Mouse (Mus musculus) left cerebral cortex, adult 9 months (tissue): ENCODE results near the gene Dennd4b.
A peak's percentile ranks its signal among the peaks of the same experiment; 100 is the strongest.
"Not testable (repeated sequence)": the region's sequence is repeated elsewhere in the genome, so short reads cannot be mapped to it uniquely, and the experiment has no call there.

Source experiments
- DNase-seq, 2 experiments: peaks; one replicate each; pipeline ENCODE4 v3.0.0; 2022; ENCODE audit warnings: low spot score in 2 of 2

Gene Dennd4b

DNA sequence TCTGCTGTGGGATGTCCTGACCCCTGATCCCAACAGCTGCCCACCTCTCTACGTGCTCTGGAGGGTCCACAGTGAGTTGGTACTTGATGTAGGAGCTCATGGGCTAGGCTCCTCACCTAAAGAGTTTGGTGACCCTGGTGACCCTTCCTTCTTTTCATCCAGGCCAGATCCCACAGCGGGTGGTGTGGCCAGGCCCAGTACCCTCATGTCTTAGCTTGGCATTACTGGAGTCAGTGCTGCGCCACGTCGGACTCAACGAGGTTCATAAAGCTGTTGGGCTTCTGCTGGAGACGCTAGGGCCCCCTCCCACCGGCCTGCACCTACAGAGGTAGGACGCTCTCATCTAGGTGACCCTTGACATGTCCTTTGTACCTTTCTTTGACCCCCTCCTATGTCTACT is 14.2 kb downstream of the Dennd4b start:
- DNase-seq: no peak

- no peak for DNase-seq
Observed at GRCm38 (mm10) chr3:90279743-90280142, 14.8 kb downstream of the Dennd4b start.

- peak in 1 of 2 experiments; percentile 38 for DNase-seq
Observed at GRCm38 (mm10) chr3:90280708-90281107, 15.7 kb downstream of the Dennd4b start.

GRCm38 (mm10) chr3:90284150-90284549 is 19.2 kb downstream of the Dennd4b start:
- no peak for DNase-seq

DNA sequence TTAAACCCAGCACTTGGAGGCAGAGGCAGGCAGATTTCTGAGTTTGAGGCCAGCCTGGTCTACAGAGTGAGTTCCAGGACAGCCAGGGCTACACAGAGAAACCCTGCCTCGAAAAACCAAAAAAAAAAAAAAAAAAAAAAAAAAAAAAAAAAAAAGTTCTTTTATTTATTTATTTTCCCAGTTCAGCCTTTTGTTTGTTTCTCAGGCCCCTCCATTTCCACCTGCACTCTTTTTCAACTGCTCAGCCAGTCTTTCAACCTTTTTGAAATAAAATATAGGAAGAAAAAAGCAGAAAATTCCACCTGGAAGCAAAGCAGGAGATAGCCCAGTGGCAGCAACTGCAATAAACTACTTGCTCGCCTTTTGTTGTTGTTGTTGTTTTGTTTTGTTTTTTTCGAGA is 24.4 kb downstream of the Dennd4b start:
- not testable (repeated sequence) for DNase-seq

GRCm38 (mm10) chr3:90290602-90291001 is 25.6 kb downstream of the Dennd4b start:
- DNase-seq: no peak

GRCm38 (mm10) chr3:90291982-90292344 is 27.0 kb downstream of the Dennd4b start:
- no peak for DNase-seq

- DNase-seq: peak; percentile 100
Observed at GRCm38 (mm10) chr3:90292345-90293275, 27.6 kb downstream of the Dennd4b start, which contains the start of gene Gatad2b. Gene Gatad2b (plus strand): TSS chr3:90293178.

DNA sequence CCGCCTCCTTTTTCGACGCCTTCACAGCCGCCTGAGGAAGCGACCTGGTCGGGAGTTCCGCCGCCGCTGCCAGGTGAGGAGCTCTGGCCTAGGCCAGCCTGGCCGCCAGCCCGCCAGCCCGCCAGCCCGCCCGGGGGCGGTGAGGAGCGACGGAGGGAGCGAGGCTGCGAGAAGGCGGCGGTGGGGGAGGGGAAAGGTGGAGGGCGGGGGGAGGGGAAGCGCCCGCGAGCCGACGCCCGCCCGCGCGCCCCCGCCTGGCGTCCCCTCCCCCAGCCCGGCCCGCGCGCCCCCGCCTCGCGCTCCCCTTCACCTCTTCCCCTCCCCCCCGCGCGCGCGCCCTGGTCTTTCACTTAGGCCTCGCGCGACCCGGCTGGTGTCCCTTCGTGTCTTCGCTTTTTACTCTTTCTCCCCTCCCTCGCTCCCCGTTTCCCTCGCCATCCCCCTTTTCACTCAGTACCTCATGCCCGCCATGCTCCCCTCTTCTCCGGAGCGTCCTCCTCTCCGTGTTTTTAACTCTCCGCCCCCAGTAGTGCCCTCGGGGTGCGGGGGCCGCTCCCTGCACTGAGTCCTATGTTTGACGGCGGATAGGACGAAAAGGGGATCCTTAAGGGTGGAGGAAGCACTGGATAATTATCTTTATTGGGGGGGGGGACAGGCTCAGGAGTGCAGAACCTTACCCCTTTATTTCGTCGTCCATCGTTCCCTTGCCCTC is 28.5 kb downstream of the Dennd4b start:
- peak in 1 of 2 experiments; percentile 24 for DNase-seq

DNA sequence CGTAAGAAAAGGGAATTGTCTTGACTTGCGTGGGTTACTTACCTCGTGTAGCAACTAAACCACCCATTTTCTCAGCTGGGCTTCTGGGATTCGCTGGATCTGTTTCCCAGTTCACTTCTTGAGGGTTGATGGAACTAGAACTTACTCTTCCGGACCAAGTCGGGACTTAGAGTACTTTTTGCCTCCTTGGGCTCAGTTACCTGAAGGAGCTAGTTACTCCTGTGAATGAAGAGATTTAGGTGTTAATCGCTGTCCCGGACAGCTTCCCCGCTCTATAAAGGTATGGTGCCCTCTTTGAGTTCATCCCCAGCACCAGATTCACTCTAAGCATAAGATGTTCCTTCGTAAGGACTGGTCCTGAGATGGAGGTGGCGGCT is 29.1 kb downstream of the Dennd4b start:
- DNase-seq: no peak

- no peak for DNase-seq
Observed at GRCm38 (mm10) chr3:90294651-90295050, 29.7 kb downstream of the Dennd4b start.

- no peak for DNase-seq
Observed at GRCm38 (mm10) chr3:90305801-90306200, 40.8 kb downstream of the Dennd4b start.

DNA sequence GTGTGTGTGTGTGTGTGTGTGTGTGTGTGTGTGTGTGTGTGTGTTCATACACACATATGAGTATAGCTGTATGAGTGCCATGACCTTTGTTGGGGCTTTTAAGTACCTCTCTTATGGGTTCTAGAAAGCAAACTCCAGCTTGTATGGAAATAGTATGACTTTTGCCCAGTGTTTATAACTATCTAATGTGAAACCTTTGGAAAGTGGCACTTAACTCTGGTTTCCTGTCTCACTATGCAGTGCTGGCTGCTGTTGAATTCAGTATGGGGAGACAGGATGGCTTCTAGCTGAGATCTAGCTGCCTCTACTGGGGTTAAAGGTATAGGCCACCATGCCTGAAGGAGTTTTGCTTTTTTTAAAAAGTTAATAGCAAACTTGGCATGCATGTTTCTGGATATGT is 44.6 kb downstream of the Dennd4b start:
- DNase-seq: no peak

DNA sequence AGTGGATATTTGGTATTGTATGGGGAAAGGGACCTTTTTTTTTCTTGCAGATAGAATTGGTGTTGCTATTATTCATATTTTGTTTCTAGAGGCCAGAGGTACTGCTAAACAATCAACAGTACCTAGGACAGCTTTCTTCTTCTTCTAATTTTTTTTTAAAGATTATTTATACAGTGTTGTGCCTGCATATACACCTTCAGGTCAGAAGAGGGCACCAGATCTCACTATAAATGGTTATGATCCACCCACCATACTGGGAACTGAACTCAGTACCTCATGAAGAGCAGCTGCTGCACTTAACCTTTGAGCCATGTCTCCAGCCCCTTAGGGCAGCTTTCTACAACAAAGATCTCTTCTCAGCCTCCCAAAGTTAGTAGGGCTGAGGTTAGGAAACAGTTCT is 48.4 kb downstream of the Dennd4b start:
- DNase-seq: no peak

- no peak for DNase-seq
Observed at GRCm38 (mm10) chr3:90314241-90314640, 49.3 kb downstream of the Dennd4b start.

DNA sequence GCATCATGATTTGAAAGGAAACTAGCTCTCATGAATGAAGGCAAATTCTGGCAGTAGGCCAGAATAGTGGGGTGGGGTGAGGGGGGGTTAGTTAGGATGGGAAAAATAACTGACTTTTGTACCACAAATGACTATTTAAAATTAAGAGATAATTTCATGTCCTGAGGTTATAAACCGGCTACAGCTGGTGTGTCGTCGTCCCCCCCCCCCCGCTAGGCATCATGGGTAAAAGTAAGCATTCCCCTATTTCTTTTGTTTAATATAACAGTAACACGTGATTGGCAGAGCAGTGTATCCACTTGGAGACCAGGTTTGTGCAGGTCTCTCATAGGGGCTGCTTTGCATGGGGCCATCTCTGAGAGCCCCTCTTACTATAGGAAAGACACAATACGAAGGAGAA is 57.3 kb downstream of the Dennd4b start:
- no peak for DNase-seq

DNA sequence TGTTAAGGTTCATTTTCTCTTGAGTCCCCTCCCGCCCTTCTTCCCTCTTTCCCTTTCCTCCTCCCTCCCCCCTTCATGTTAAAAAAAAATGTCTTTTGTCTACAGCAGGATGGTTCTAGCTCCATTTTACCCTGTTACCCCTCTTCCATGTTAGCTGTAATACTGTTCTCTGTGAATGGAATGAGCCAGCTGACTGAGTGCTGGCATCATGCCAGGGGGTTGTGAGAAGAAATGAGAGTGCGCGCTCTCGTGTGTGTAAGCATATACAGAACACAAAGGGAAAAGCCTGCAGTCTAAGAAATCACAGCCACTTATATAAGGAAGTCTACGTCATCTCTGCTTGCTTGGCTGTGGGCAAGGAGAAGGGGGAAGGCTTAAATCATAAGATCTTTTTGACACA is 58.1 kb downstream of the Dennd4b start:
- DNase-seq: peak; percentile 42 to 71
